Mouse (Mus musculus) urinary bladder, postnatal 36 days (tissue): ENCODE measurements at regions not wholly inside any gene's neighbourhood (a gene's known extent, or its start where the extent isn't known, plus 50 kb on each side); places are given as distances from the start of the nearest gene placed in this dataset.
A peak's percentile ranks its signal among the peaks of the same experiment; 100 is the strongest.

Experiments
- DNase-seq, 2 experiments: peaks; one replicate each; pipeline ENCODE4 v3.0.0; 2022; ENCODE audit warnings: low spot score in 2 of 2, mixed read lengths in 1 of 2

GRCm38 (mm10) chr10:126070984-126071713 lies 105.2 kb downstream of the Lrig3 start:
- no peak for DNase-seq

- DNase-seq, result no peak
These were observed 105.7 kb downstream of the Lrig3 start for GRCm38 (mm10) chr10:126071714-126072057.

- DNase-seq, result no peak
These were observed 111.5 kb downstream of the Lrig3 start for GRCm38 (mm10) chr10:126077313-126077966.

GRCm38 (mm10) chr10:126082576-126082975 lies 116.6 kb downstream of the Lrig3 start:
- DNase-seq, result peak in 1 of 2 experiments; percentile 1

GRCm38 (mm10) chr10:126086684-126087083 lies 120.7 kb downstream of the Lrig3 start:
- DNase-seq, result no peak

GRCm38 (mm10) chr10:126094238-126094880 lies 128.4 kb downstream of the Lrig3 start:
- no peak for DNase-seq

GRCm38 (mm10) chr10:126097896-126098295 lies 131.9 kb downstream of the Lrig3 start:
- DNase-seq, result no peak

- DNase-seq, result no peak
These were observed 136.9 kb downstream of the Lrig3 start for GRCm38 (mm10) chr10:126102876-126103275.

GRCm38 (mm10) chr10:126113106-126113505 lies 147.1 kb downstream of the Lrig3 start:
- DNase-seq, result no peak

GRCm38 (mm10) chr10:126115386-126115785 lies 149.4 kb downstream of the Lrig3 start:
- DNase-seq, result no peak

- no peak for DNase-seq
These were observed 155.7 kb downstream of the Lrig3 start for GRCm38 (mm10) chr10:126121626-126122025.

- no peak for DNase-seq
These were observed 156.5 kb downstream of the Lrig3 start for GRCm38 (mm10) chr10:126122504-126122903.

- DNase-seq, result no peak
These were observed 167.2 kb downstream of the Lrig3 start for GRCm38 (mm10) chr10:126133188-126133587.

- DNase-seq, result no peak
These were observed 168.0 kb downstream of the Lrig3 start for GRCm38 (mm10) chr10:126133957-126134356.

GRCm38 (mm10) chr10:126138585-126138984 lies 172.6 kb downstream of the Lrig3 start:
- no peak for DNase-seq

GRCm38 (mm10) chr10:126141586-126141985 lies 175.6 kb downstream of the Lrig3 start:
- no peak for DNase-seq

- no peak for DNase-seq
These were observed 177.9 kb downstream of the Lrig3 start for GRCm38 (mm10) chr10:126143833-126144232.

- DNase-seq, result no peak
These were observed 178.7 kb downstream of the Lrig3 start for GRCm38 (mm10) chr10:126144609-126145202.

GRCm38 (mm10) chr10:126157300-126157699 lies 191.3 kb downstream of the Lrig3 start:
- peak in 1 of 2 experiments; percentile 25 for DNase-seq

GRCm38 (mm10) chr10:126165215-126165614 lies 199.2 kb downstream of the Lrig3 start:
- no peak for DNase-seq

GRCm38 (mm10) chr10:126169095-126169873 lies 203.3 kb downstream of the Lrig3 start:
- no peak for DNase-seq

GRCm38 (mm10) chr10:126169874-126170163 lies 203.9 kb downstream of the Lrig3 start:
- no peak for DNase-seq
